Mouse (Mus musculus) erythroblast, embryonic 14.5 days (primary cell): ENCODE measurements around the gene Gm10134. TPM values are rescaled to one million over a fixed set of nuclear protein-coding genes. Genes with fewer than 3 reads are reported as not detected.
"Not testable (repeated sequence)": the region's sequence is repeated elsewhere in the genome, so short reads cannot be mapped to it uniquely, and the experiment has no call there.

ENCODE experiments used
- H3K27me3 ChIP-seq: 2 replicates; pipeline ENCODE4 v1.6.1; 2012; ENCODE audit warnings: inconsistent platforms; ENCODE audit not compliant: control insufficient read depth
- H3K36me3 ChIP-seq: 2 replicates; pipeline ENCODE4 v1.6.1; 2012; ENCODE audit warnings: mild to moderate bottlenecking, inconsistent platforms; ENCODE audit not compliant: control insufficient read depth
- H3K4me1 ChIP-seq: 2 replicates; pipeline ENCODE4 v1.6.1; 2012; ENCODE audit warnings: inconsistent platforms; ENCODE audit not compliant: control insufficient read depth
- H3K4me3 ChIP-seq: replicated peaks from 2 replicates; pipeline ENCODE3; 2012; ENCODE audit warnings: moderate library complexity, mild to moderate bottlenecking, inconsistent platforms
- H3K9me3 ChIP-seq: 2 replicates; pipeline ENCODE4 v1.6.1; 2012; ENCODE audit warnings: low read length, inconsistent platforms, mixed read lengths; ENCODE audit not compliant: control insufficient read depth
- GATA1 ChIP-seq: IDR thresholded peaks from 2 replicates; pipeline ENCODE4 v1.6.1; 2012; ENCODE audit warnings: low read length, inconsistent platforms, mixed read lengths
- TAL1 ChIP-seq: IDR thresholded peaks from 3 replicates; pipeline ENCODE4 v1.6.1; 2012; ENCODE audit warnings: low read length, inconsistent platforms, mixed read lengths
- polyA plus RNA-seq: library from polyadenylated mRNA; stranded (reverse); fragments of >175 nt; gene quantifications from 2 replicates; pipeline ENCODE4 v1.2.3, GENCODE M21; 2012

Gm10134 gene
- polyA plus RNA-seq, 1 experiment: not detected

GRCm38 (mm10) chr2:28504676-28505075, 1.2 kb upstream of the Gm10134 start:
- TF ChIP-seq GATA1: no peak
- no peak for TF ChIP-seq TAL1
- no peaks in the 10 kb centered on the region for H3K4me1 ChIP-seq
- no peak overlapping the region for H3K4me3 ChIP-seq
- H3K36me3 ChIP-seq: no peaks in the 10 kb centered on the region
- H3K9me3 ChIP-seq: no peaks in the 10 kb centered on the region
- H3K27me3 ChIP-seq: no peaks in the 10 kb centered on the region; the same call in 1 of the 2 replicates

- peaks cover 7% of the 10 kb centered on the region for H3K27me3 ChIP-seq
- no peak for TF ChIP-seq GATA1
- no peak for TF ChIP-seq TAL1
These were observed 396 bp downstream of the Gm10134 start for GRCm38 (mm10) chr2:28506291-28506690.

GRCm38 (mm10) chr2:28511600-28511999, 5.7 kb downstream of the Gm10134 start:
- not testable (repeated sequence) for H3K36me3 ChIP-seq, H3K4me3 ChIP-seq, H3K9me3 ChIP-seq
- Histone ChIP-seq H3K27me3 (peaks cover 38% of the 10 kb centered on the region), H3K4me1 (peaks cover 12% of the 10 kb centered on the region)

More at GRCm38 (mm10) chr2:28506291-28506690, 396 bp downstream of the Gm10134 start:
- H3K4me1 ChIP-seq: no peaks in the 10 kb centered on the region
- no peaks in the 10 kb centered on the region for H3K36me3 ChIP-seq
- H3K4me3 ChIP-seq: no peak overlapping the region
- no peaks in the 10 kb centered on the region for H3K9me3 ChIP-seq

GRCm38 (mm10) chr2:28512798-28513401, 7.0 kb downstream of the Gm10134 start, which contains the start of gene Ralgds:
Gene Ralgds, plus strand, starts transcription at chr2:28513125.
- H3K27me3 ChIP-seq: peaks cover 38% of the 10 kb centered on the region

GRCm38 (mm10) chr2:28513431-28514370, 7.8 kb downstream of the Gm10134 start:
- no peaks in the 10 kb centered on the region for H3K9me3 ChIP-seq
- H3K27me3 ChIP-seq: peaks cover 38% of the 10 kb centered on the region
- TF ChIP-seq TAL1 (no peak), GATA1 (no peak)
- peaks cover 12% of the 10 kb centered on the region for H3K4me1 ChIP-seq
- H3K36me3 ChIP-seq: no peaks in the 10 kb centered on the region
- peak overlapping the region; percentile 49 for H3K4me3 ChIP-seq

More at GRCm38 (mm10) chr2:28512798-28513401, 7.0 kb downstream of the Gm10134 start, which contains the start of gene Ralgds:
- Histone ChIP-seq H3K36me3 (no peaks in the 10 kb centered on the region), H3K4me3 (peak within 1 kb of the TSS; percentile 49), H3K9me3 (no peaks in the 10 kb centered on the region), H3K4me1 (peaks cover 12% of the 10 kb centered on the region)
- TF ChIP-seq GATA1 (no peak), TAL1 (no peak)

GRCm38 (mm10) chr2:28514489-28514888, 8.6 kb downstream of the Gm10134 start:
- Histone ChIP-seq H3K27me3 (peaks cover 38% of the 10 kb centered on the region), H3K4me3 (no peak overlapping the region), H3K4me1 (peaks cover 12% of the 10 kb centered on the region), H3K9me3 (no peaks in the 10 kb centered on the region), H3K36me3 (no peaks in the 10 kb centered on the region)
- TF ChIP-seq GATA1 (no peak), TAL1 (no peak)

GRCm38 (mm10) chr2:28517206-28517909, 11.5 kb downstream of the Gm10134 start:
- TF ChIP-seq GATA1 (no peak), TAL1 (no peak)
- no peak overlapping the region for H3K4me3 ChIP-seq
- H3K36me3 ChIP-seq: no peaks in the 10 kb centered on the region
- H3K9me3 ChIP-seq: no peaks in the 10 kb centered on the region
- H3K27me3 ChIP-seq: peaks cover 23% of the 10 kb centered on the region
- peaks cover 12% of the 10 kb centered on the region for H3K4me1 ChIP-seq

- H3K36me3 ChIP-seq: no peaks in the 10 kb centered on the region
- H3K27me3 ChIP-seq: peaks cover 15% of the 10 kb centered on the region
- no peak for TF ChIP-seq GATA1
- no peak for TF ChIP-seq TAL1
- H3K4me3 ChIP-seq: no peak overlapping the region
- no peaks in the 10 kb centered on the region for H3K9me3 ChIP-seq
- peaks cover 8% of the 10 kb centered on the region for H3K4me1 ChIP-seq
These were observed 12.3 kb downstream of the Gm10134 start for GRCm38 (mm10) chr2:28518231-28518630.

- Histone ChIP-seq H3K27me3 (no peaks in the 10 kb centered on the region), H3K36me3 (no peaks in the 10 kb centered on the region), H3K4me3 (no peak overlapping the region), H3K4me1 (peaks cover 8% of the 10 kb centered on the region), H3K9me3 (no peaks in the 10 kb centered on the region)
- no peak for TF ChIP-seq GATA1
- TF ChIP-seq TAL1: no peak
These were observed 14.7 kb downstream of the Gm10134 start for GRCm38 (mm10) chr2:28520581-28520980.
